Mouse (Mus musculus) cerebellum, adult 9-11 months (tissue): ENCODE results near the gene Mrps33.

Source experiments
- DNase-seq: peaks from one replicate; pipeline ENCODE4 v3.0.0; 2022

Gene Mrps33

GRCm38 (mm10) chr6:39810612-39811116 lies at the start of gene Mrps33:
Gene Mrps33 (minus strand): TSS chr6:39810988.
- DNase-seq: peak; percentile 99

GRCm38 (mm10) chr6:39849667-39850066 lies 38.9 kb upstream of the Mrps33 start:
- DNase-seq: no peak

- DNase-seq: no peak
Observed at GRCm38 (mm10) chr6:39848766-39849165, 38.0 kb upstream of the Mrps33 start.

GRCm38 (mm10) chr6:39847538-39847937 lies 36.8 kb upstream of the Mrps33 start:
- no peak for DNase-seq

GRCm38 (mm10) chr6:39843698-39844342 lies 33.0 kb upstream of the Mrps33 start:
- no peak for DNase-seq

GRCm38 (mm10) chr6:39828736-39829135 lies 17.9 kb upstream of the Mrps33 start:
- DNase-seq: no peak

GRCm38 (mm10) chr6:39821241-39821640 lies 10.5 kb upstream of the Mrps33 start:
- no peak for DNase-seq

- no peak for DNase-seq
Observed at GRCm38 (mm10) chr6:39818922-39819321, 8.1 kb upstream of the Mrps33 start.

GRCm38 (mm10) chr6:39808511-39808910 lies 2.3 kb downstream of the Mrps33 start:
- DNase-seq: no peak

GRCm38 (mm10) chr6:39807050-39807560 lies 3.7 kb downstream of the Mrps33 start:
- no peak for DNase-seq

- no peak for DNase-seq
Observed at GRCm38 (mm10) chr6:39806336-39806735, 4.5 kb downstream of the Mrps33 start.

GRCm38 (mm10) chr6:39805916-39806315 lies 4.9 kb downstream of the Mrps33 start:
- peak; percentile 20 for DNase-seq

- DNase-seq: no peak
Observed at GRCm38 (mm10) chr6:39800977-39801376, 9.8 kb downstream of the Mrps33 start.

GRCm38 (mm10) chr6:39797076-39797475 lies 13.7 kb downstream of the Mrps33 start:
- DNase-seq: no peak

- no peak for DNase-seq
Observed at GRCm38 (mm10) chr6:39796150-39796549, 14.6 kb downstream of the Mrps33 start.

GRCm38 (mm10) chr6:39791806-39792205 lies 19.0 kb downstream of the Mrps33 start:
- DNase-seq: no peak

- DNase-seq: no peak
Observed at GRCm38 (mm10) chr6:39788408-39788807, 22.4 kb downstream of the Mrps33 start.

- DNase-seq: no peak
Observed at GRCm38 (mm10) chr6:39787783-39788182, 23.0 kb downstream of the Mrps33 start.

- DNase-seq: no peak
Observed at GRCm38 (mm10) chr6:39785944-39786343, 24.8 kb downstream of the Mrps33 start.

- no peak for DNase-seq
Observed at GRCm38 (mm10) chr6:39783521-39783920, 27.3 kb downstream of the Mrps33 start.

- DNase-seq: peak; percentile 20
Observed at GRCm38 (mm10) chr6:39782618-39783017, 28.2 kb downstream of the Mrps33 start.

GRCm38 (mm10) chr6:39781766-39782530 lies 28.8 kb downstream of the Mrps33 start:
- DNase-seq: no peak

- DNase-seq: no peak
Observed at GRCm38 (mm10) chr6:39780857-39781666, 29.7 kb downstream of the Mrps33 start.
